Mouse (Mus musculus): ENCODE measurements around the gene Klc4. TPM values are rescaled to one million over a fixed set of nuclear protein-coding genes. Genes with fewer than 3 reads are reported as not detected.

Klc4 gene
- polyA plus RNA-seq, 1 experiment from 2014 or later, result 38.4 TPM

DNA sequence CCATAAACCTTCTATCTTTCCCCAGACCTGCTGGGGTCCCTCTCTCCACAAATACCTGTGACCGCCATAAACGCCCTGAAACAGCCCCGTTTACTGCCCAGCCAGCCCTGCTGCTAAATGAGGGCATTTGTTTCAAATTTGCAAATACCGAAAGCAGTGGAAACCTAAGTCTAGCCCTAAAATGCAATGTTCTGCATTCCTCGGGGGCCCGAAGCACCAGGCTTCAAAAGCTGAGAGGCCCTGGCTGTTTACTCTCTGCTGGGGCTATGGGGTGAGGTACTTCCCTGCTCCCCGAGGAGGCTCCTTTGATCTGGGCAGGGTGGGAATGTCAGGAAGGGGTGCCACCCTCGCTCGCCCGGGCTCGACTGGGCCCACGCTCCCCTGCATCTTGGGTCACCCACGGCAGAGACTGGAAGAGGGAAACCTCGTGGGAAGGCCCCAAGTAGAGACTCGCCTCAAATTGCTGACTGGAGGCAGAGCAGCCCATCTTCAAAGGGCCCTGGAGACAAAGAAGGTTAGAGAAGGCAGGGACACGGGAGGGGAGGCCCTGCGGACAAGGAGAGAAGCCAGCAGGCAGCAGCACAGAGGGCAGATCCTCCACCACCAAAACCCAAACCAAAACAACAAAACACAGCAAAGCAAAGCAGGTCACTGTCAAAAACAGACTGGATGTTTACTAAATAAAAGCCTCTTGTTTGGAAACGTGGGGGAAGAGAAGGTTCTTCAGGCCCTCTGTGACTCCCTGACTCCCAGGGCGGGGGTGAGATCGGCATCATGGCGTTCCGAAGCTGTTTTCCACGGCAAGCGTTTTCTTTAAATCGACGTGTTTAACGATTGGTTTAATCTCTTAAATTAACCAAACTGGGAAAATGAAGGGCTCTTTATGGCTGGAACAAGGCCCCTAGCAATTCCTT, 26.8 kb downstream of the Klc4 start:
- Histone ChIP-seq H3K4me2 (ENCODE audit: low read depth) (peak overlapping the region; percentile 18), H3K27ac (ENCODE audit: low read depth, low read length) (peak overlapping the region; percentile 83), H3K9ac (ENCODE audit: low read length) (peak overlapping the region; percentile 63), H3K4me3 (ENCODE audit: low read depth, low read length) (no peak overlapping the region), H3K27me3 (ENCODE audit: control insufficient read depth, insufficient read depth, low read length) (no peaks in the 10 kb centered on the region), H3K4me1 (ENCODE audit: control insufficient read depth, insufficient read depth, low read length) (peaks cover 50% of the 10 kb centered on the region), H3K9me3 (ENCODE audit: control insufficient read depth, low read length) (no peaks in the 10 kb centered on the region), H3K36me3 (ENCODE audit: control insufficient read depth, insufficient read depth, low read length) (no peaks in the 10 kb centered on the region)
- 4% methylated on average over 27 of the region's 27 CpGs for WGBS
- ATAC-seq (ENCODE audit: insufficient read depth, low FRiP score, low TSS enrichment) (0 out of 2 replicates have a peak, but pooled peaks have one; percentile 43), DNase-seq (ENCODE audit: low spot score) (peak; percentile 62)

DNA sequence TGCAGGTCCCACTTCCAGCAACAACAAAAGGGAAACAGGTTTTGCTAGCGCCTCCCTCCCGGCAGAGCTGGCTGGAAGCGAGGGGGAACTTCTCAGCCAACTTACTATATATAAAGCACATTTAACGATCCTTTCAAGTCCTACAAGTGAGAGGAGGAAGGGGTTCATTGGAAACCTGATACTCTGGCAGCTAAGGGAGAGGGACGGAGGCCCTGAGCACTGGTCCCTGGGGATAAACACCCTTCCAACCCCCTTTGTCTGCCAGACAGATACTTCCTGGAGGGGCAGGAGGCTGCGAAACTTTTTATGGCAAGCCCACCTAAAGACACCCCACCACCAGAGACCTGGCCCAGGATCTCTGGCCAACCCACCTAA, 27.4 kb downstream of the Klc4 start:
- Histone ChIP-seq H3K27me3 (ENCODE audit: control insufficient read depth, insufficient read depth, low read length) (no peaks in the 10 kb centered on the region), H3K4me3 (ENCODE audit: low read depth, low read length) (no peak overlapping the region), H3K36me3 (ENCODE audit: control insufficient read depth, insufficient read depth, low read length) (no peaks in the 10 kb centered on the region), H3K4me2 (ENCODE audit: low read depth) (peak overlapping the region; percentile 18), H3K4me1 (ENCODE audit: control insufficient read depth, insufficient read depth, low read length) (peaks cover 55% of the 10 kb centered on the region), H3K27ac (ENCODE audit: low read depth, low read length) (peak overlapping the region; percentile 83), H3K9ac (ENCODE audit: low read length) (peak overlapping the region; percentile 63), H3K9me3 (ENCODE audit: control insufficient read depth, low read length) (no peaks in the 10 kb centered on the region)
- 4% methylated on average over 6 of the region's 6 CpGs for WGBS
- no peak for ATAC-seq (ENCODE audit: insufficient read depth, low FRiP score, low TSS enrichment)
- DNase-seq (ENCODE audit: low spot score), result no peak

- no peaks in the 10 kb centered on the region for H3K27me3 ChIP-seq (ENCODE audit: control insufficient read depth, insufficient read depth, low read length)
- no peaks in the 10 kb centered on the region for H3K9me3 ChIP-seq (ENCODE audit: control insufficient read depth, low read length)
- H3K9ac ChIP-seq (ENCODE audit: low read length), result no peak overlapping the region
- no peak for ATAC-seq (ENCODE audit: insufficient read depth, low FRiP score, low TSS enrichment)
- no peak overlapping the region for H3K4me2 ChIP-seq (ENCODE audit: low read depth)
- no peak for DNase-seq (ENCODE audit: low spot score)
- 23% methylated on average over 12 of the region's 12 CpGs for WGBS
- H3K4me3 ChIP-seq (ENCODE audit: low read depth, low read length), result no peak overlapping the region
- peaks cover 53% of the 10 kb centered on the region for H3K4me1 ChIP-seq (ENCODE audit: control insufficient read depth, insufficient read depth, low read length)
- no peaks in the 10 kb centered on the region for H3K36me3 ChIP-seq (ENCODE audit: control insufficient read depth, insufficient read depth, low read length)
- 0 out of 2 replicates have a peak overlapping the region, but pooled peaks have one; percentile 7 for H3K27ac ChIP-seq (ENCODE audit: low read depth, low read length)
These were observed 28.0 kb downstream of the Klc4 start for GRCm38 (mm10) chr17:46617799-46618198.

GRCm38 (mm10) chr17:46613229-46613628, 32.6 kb downstream of the Klc4 start:
- Histone ChIP-seq H3K27me3 (ENCODE audit: control insufficient read depth, insufficient read depth, low read length) (no peaks in the 10 kb centered on the region), H3K27ac (ENCODE audit: low read depth, low read length) (no peak overlapping the region), H3K9me3 (ENCODE audit: control insufficient read depth, low read length) (no peaks in the 10 kb centered on the region), H3K4me1 (ENCODE audit: control insufficient read depth, insufficient read depth, low read length) (peaks cover 39% of the 10 kb centered on the region), H3K4me3 (ENCODE audit: low read depth, low read length) (no peak overlapping the region), H3K4me2 (ENCODE audit: low read depth) (no peak overlapping the region), H3K36me3 (ENCODE audit: control insufficient read depth, insufficient read depth, low read length) (no peaks in the 10 kb centered on the region), H3K9ac (ENCODE audit: low read length) (no peak overlapping the region)
- no peak for ATAC-seq (ENCODE audit: insufficient read depth, low FRiP score, low TSS enrichment)
- WGBS, result 17% methylated on average over 3 of the region's 3 CpGs
- no peak for DNase-seq (ENCODE audit: low spot score)

- no peaks in the 10 kb centered on the region for H3K27me3 ChIP-seq (ENCODE audit: control insufficient read depth, insufficient read depth, low read length)
- no peak overlapping the region for H3K4me3 ChIP-seq (ENCODE audit: low read depth, low read length)
- no peaks in the 10 kb centered on the region for H3K36me3 ChIP-seq (ENCODE audit: control insufficient read depth, insufficient read depth, low read length)
- peaks cover 35% of the 10 kb centered on the region for H3K4me1 ChIP-seq (ENCODE audit: control insufficient read depth, insufficient read depth, low read length)
- H3K9me3 ChIP-seq (ENCODE audit: control insufficient read depth, low read length), result no peaks in the 10 kb centered on the region
- no peak overlapping the region for H3K27ac ChIP-seq (ENCODE audit: low read depth, low read length)
- DNase-seq (ENCODE audit: low spot score), result no peak
- no peak for ATAC-seq (ENCODE audit: insufficient read depth, low FRiP score, low TSS enrichment)
- no peak overlapping the region for H3K4me2 ChIP-seq (ENCODE audit: low read depth)
- H3K9ac ChIP-seq (ENCODE audit: low read length), result no peak overlapping the region
- 32% methylated on average over 4 of the region's 4 CpGs for WGBS
These were observed 33.0 kb downstream of the Klc4 start for GRCm38 (mm10) chr17:46612820-46613219.

DNA sequence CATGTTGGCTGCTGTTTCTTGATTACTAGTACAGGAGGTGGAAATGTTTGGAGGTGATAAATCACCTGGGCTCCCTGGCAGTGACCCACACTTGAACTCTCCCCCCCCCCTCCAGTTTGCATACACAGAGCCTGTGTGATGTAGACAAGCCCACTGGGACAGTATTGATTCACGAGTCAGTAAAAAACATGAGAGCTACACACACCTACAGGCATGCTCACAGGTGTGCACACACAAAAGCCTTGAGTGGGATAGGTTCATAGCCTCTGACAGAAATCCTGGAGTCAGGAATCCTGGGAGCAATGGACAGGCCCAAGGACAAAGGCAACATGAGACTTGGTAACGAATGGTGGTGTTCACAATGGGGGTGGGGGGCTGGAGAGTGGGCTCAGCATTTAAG, 33.6 kb downstream of the Klc4 start:
- no peak overlapping the region for H3K4me3 ChIP-seq (ENCODE audit: low read depth, low read length)
- no peaks in the 10 kb centered on the region for H3K36me3 ChIP-seq (ENCODE audit: control insufficient read depth, insufficient read depth, low read length)
- no peak overlapping the region for H3K27ac ChIP-seq (ENCODE audit: low read depth, low read length)
- H3K4me2 ChIP-seq (ENCODE audit: low read depth), result no peak overlapping the region
- no peaks in the 10 kb centered on the region for H3K9me3 ChIP-seq (ENCODE audit: control insufficient read depth, low read length)
- DNase-seq (ENCODE audit: low spot score), result no peak
- peaks cover 28% of the 10 kb centered on the region for H3K4me1 ChIP-seq (ENCODE audit: control insufficient read depth, insufficient read depth, low read length)
- 41% methylated on average over 2 of the region's 2 CpGs for WGBS
- no peaks in the 10 kb centered on the region for H3K27me3 ChIP-seq (ENCODE audit: control insufficient read depth, insufficient read depth, low read length)
- H3K9ac ChIP-seq (ENCODE audit: low read length), result no peak overlapping the region
- ATAC-seq (ENCODE audit: insufficient read depth, low FRiP score, low TSS enrichment), result no peak

- Histone ChIP-seq H3K4me1 (ENCODE audit: control insufficient read depth, insufficient read depth, low read length) (peaks cover 23% of the 10 kb centered on the region), H3K27ac (ENCODE audit: low read depth, low read length) (no peak overlapping the region), H3K9me3 (ENCODE audit: control insufficient read depth, low read length) (no peaks in the 10 kb centered on the region), H3K4me2 (ENCODE audit: low read depth) (no peak overlapping the region), H3K36me3 (ENCODE audit: control insufficient read depth, insufficient read depth, low read length) (no peaks in the 10 kb centered on the region), H3K27me3 (ENCODE audit: control insufficient read depth, insufficient read depth, low read length) (no peaks in the 10 kb centered on the region), H3K4me3 (ENCODE audit: low read depth, low read length) (no peak overlapping the region), H3K9ac (ENCODE audit: low read length) (no peak overlapping the region)
- WGBS, result 95% methylated on average over 6 of the region's 6 CpGs
- ATAC-seq (ENCODE audit: insufficient read depth, low FRiP score, low TSS enrichment) (no peak), DNase-seq (ENCODE audit: low spot score) (no peak)
These were observed 34.5 kb downstream of the Klc4 start for GRCm38 (mm10) chr17:46611316-46611715.

GRCm38 (mm10) chr17:46609721-46610514, 35.9 kb downstream of the Klc4 start:
- peaks cover 20% of the 10 kb centered on the region for H3K4me1 ChIP-seq (ENCODE audit: control insufficient read depth, insufficient read depth, low read length)
- H3K4me3 ChIP-seq (ENCODE audit: low read depth, low read length), result no peak overlapping the region
- WGBS, result 56% methylated on average over 15 of the region's 15 CpGs
- ATAC-seq (ENCODE audit: insufficient read depth, low FRiP score, low TSS enrichment), result no peak
- H3K4me2 ChIP-seq (ENCODE audit: low read depth), result no peak overlapping the region
- H3K27ac ChIP-seq (ENCODE audit: low read depth, low read length), result 0 out of 2 replicates have a peak overlapping the region, but pooled peaks have one; percentile 11
- no peak for DNase-seq (ENCODE audit: low spot score)
- H3K27me3 ChIP-seq (ENCODE audit: control insufficient read depth, insufficient read depth, low read length), result no peaks in the 10 kb centered on the region
- no peaks in the 10 kb centered on the region for H3K36me3 ChIP-seq (ENCODE audit: control insufficient read depth, insufficient read depth, low read length)
- no peaks in the 10 kb centered on the region for H3K9me3 ChIP-seq (ENCODE audit: control insufficient read depth, low read length)
- no peak overlapping the region for H3K9ac ChIP-seq (ENCODE audit: low read length)
